Mouse (Mus musculus): ENCODE measurements around the gene Fa2h. TPM values are rescaled to one million over a fixed set of nuclear protein-coding genes. Genes with fewer than 3 reads are reported as not detected.

The Fa2h gene
- polyA plus RNA-seq (2012; rRNA removed; ENCODE audit: low replicate concordance), result 0.05 and 2.0 TPM in 2 replicates

DNA sequence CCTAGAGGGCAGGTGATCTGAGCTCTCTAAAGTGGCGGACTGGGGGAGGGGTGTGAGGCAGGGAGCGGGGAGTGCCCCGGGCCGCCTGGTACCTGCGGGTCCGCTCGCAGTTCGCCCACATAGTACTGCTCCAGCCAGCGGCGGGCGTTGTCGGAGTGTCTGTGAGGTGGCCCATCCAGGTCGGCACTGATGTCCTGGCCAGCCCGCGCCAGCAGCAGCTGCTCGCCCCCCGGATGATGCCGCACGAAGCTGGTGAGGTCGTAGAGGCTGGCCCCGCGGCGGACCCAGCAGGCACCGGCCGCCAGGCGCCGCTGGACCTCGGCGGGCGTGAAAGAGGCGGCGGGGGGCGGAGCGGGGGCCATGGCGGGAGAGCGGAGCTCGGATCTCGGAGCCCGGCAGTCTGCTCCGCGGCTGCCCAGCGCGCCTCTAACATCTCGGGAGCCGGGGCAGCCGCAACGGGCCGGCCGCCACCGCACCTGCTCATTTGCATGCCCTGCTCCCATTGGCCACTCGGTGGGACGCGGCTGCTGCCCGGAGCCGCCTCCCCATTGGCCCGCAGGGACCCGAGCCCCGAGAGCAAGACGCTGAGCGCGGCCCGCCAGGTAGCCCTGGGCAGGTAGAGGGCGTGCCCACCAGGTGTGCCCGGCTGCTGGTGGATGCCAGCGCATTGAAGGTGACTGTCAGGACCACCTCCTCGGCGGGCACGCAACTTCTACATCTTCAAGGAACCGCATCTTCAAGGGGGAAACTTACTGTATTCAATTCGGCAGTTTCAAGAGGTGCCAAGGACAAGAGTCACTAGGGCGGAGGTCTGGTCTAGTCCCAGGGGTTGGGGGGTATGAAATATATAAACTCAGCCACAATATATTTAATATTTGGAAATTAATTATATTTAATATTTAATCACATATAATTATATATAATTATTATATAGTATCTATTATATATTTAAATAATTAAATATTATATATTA, at the start of gene Fa2h:
TSS of gene Fa2h (minus strand) at position 434 of the 973 bp plus-strand sequence.

GRCm38 (mm10) chr8:111337890-111338347, 55.7 kb downstream of the Fa2h start, which contains the start of gene Mlkl:
TSS of gene Mlkl (minus strand) at chr8:111338177.

DNA sequence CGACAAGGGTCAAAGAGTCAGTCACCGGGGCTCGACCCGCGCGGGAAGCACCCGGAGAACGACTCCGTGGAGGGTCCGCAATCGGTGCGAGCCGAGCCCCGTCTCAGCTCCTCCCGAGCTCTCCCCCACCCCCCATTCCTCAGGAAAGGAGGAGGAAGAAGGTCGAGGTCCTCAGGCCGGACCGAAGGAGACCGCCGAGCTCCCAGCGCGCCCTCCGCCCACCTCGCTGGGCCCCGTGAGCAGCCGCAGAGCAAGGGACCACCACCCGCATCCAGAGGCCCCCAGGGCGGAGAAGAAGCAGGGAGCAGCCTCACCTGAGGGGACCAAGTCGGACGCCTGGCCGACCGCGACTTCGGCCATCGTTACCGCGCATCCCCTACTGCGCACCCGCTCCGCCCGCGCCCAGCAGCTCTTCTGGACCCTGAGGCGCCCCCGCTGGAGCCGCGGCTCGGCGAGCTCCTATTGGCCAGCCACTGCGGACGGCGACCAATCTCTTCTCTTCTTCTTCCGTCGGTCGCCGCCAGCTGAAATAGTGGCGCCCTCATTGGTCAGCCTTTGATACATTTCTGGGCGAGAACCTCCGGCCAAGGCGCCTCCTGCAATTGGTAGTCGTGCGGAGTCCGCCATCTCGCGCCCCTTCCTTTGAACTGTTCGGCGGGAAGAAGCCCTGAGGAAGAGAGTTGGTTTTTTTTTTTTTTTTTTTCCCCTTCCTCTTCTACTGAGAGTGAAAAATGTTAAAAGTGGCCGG, 93.6 kb downstream of the Fa2h start, which contains the start of gene Rfwd3:
TSS of gene Rfwd3 (minus strand) at position 402 of the 748 bp plus-strand sequence.

Other genes with a start within 250 kb of the Fa2h start
- gene Glg1, start 134.6 kb downstream of the Fa2h start, polyA plus RNA-seq (2012; rRNA removed; ENCODE audit: low replicate concordance), result 13.3 and 14.2 TPM in 2 replicates
- 3.4 and 4.2 TPM in 2 replicates for gene Rfwd3, start 93.6 kb downstream of the Fa2h start, polyA plus RNA-seq (2012; rRNA removed; ENCODE audit: low replicate concordance)
- 0.27 and 1.1 TPM in 2 replicates for gene Mlkl, start 55.6 kb downstream of the Fa2h start, polyA plus RNA-seq (2012; rRNA removed; ENCODE audit: low replicate concordance)
- 1.5 and 2.7 TPM in 2 replicates for gene Wdr59, start 128.3 kb upstream of the Fa2h start, polyA plus RNA-seq (2012; rRNA removed; ENCODE audit: low replicate concordance)
- 30.9 and 37.7 TPM in 2 replicates for gene Znrf1, start 142.3 kb upstream of the Fa2h start, polyA plus RNA-seq (2012; rRNA removed; ENCODE audit: low replicate concordance)
- gene Ldhd, start 236.6 kb upstream of the Fa2h start, polyA plus RNA-seq (2012; rRNA removed; ENCODE audit: low replicate concordance), result 4.1 and 13.0 TPM in 2 replicates
- gene Zfp1, start 249.6 kb upstream of the Fa2h start, polyA plus RNA-seq (2012; rRNA removed; ENCODE audit: low replicate concordance), result 1.4 and 3.8 TPM in 2 replicates

Data from duodenum, adult 2 months (tissue).